Mouse (Mus musculus) erythroblast, embryonic 14.5 days (primary cell): ENCODE data around the gene Mpv17l2.

Source experiments
- GATA1 ChIP-seq: IDR thresholded peaks from 2 replicates; pipeline ENCODE4 v1.6.1; 2012; ENCODE audit warnings: low read length, inconsistent platforms, mixed read lengths
- TAL1 ChIP-seq: IDR thresholded peaks from 3 replicates; pipeline ENCODE4 v1.6.1; 2012; ENCODE audit warnings: low read length, inconsistent platforms, mixed read lengths

- TF ChIP-seq GATA1 (no peak), TAL1 (no peak)
These were observed 37.1 kb downstream of the Mpv17l2 start, which contains the start of gene Pde4c for GRCm38 (mm10) chr8:70723486-70724210.
